Mouse (Mus musculus): ENCODE results near the gene Gpc3. TPM values are rescaled to one million over a fixed set of nuclear protein-coding genes. Genes with fewer than 3 reads are reported as not detected.
"Not testable (repeated sequence)": the region's sequence is repeated elsewhere in the genome, so short reads cannot be mapped to it uniquely, and the experiment has no call there.

Gpc3 gene
- polyA plus RNA-seq, 1 experiment: 9.2 TPM

DNA sequence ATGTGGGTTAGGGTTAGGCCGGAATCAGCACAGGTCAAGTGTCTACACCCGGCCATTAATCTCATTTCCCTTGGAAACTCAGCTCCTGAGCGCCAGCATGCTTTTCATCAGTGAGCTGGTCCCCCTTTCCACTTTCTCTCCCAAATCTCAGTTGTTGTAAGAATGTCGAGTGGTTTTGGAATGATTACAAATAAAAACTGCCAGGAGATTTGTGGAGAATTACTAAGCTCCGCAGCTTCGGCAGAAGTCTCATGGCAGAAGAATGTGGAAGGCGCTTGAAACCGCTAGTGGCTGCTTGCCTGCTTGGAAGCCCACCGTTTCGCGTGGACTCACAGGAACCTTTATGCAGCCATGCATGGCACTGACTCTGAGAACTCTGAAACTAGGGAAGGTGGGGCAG, 351.8 kb downstream of the Gpc3 start:
- 91% methylated on average over 11 of the region's 11 CpGs for whole genome bisulfite sequencing

DNA sequence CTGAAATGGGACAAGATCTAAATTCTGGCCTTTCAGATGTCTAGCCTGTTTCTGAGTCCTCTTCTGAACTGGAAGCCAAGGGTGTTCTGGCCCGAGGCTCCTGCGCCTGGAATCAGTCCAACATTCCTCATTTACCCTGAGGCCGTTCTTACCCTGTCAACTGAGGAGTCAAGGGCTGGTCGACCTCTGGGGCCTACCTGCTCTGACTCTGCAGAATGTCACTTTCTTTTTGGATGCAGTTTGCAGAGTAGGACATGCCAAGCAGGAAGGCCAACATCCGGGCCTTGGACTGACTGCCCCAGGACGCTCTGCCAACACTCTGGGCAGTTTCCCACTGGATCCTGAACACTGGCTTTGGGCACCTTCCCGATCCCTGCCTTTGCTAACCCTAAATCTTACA, 352.2 kb downstream of the Gpc3 start:
- Histone ChIP-seq H3K36me3 (ENCODE audit: control insufficient read depth, insufficient read depth, low read length) (no peaks in the 10 kb centered on the region), H3K27me3 (ENCODE audit: control insufficient read depth, insufficient read depth, low read length) (no peaks in the 10 kb centered on the region), H3K4me3 (ENCODE audit: control insufficient read depth, insufficient read depth, low read length) (no peak overlapping the region), H3K27ac (ENCODE audit: control insufficient read depth, insufficient read depth, low read length) (no peak overlapping the region), H3K4me1 (replicated peaks; ENCODE audit: control insufficient read depth, insufficient read depth, low read length) (no peaks in the 10 kb centered on the region)
- WGBS: 75% methylated on average over 7 of the region's 7 CpGs
- TF ChIP-seq POLR2A (IDR thresholded peaks at IDR 0.05; ENCODE audit: control insufficient read depth, extremely low read depth, insufficient read depth, low read length, poor library complexity): no peak
- no peak for TF ChIP-seq CTCF (IDR thresholded peaks at IDR 0.05; ENCODE audit: borderline replicate concordance, control insufficient read depth, extremely low read depth, insufficient read depth, low read length, poor library complexity)
- DNase-seq: no peak

More for the DNA sequence above, 351.8 kb downstream of the Gpc3 start:
- Histone ChIP-seq H3K27me3 (ENCODE audit: control insufficient read depth, insufficient read depth, low read length) (no peaks in the 10 kb centered on the region), H3K36me3 (ENCODE audit: control insufficient read depth, insufficient read depth, low read length) (no peaks in the 10 kb centered on the region), H3K27ac (ENCODE audit: control insufficient read depth, insufficient read depth, low read length) (no peak overlapping the region), H3K4me3 (ENCODE audit: control insufficient read depth, insufficient read depth, low read length) (no peak overlapping the region), H3K4me1 (replicated peaks; ENCODE audit: control insufficient read depth, insufficient read depth, low read length) (no peaks in the 10 kb centered on the region)
- no peak for DNase-seq
- TF ChIP-seq POLR2A (IDR thresholded peaks at IDR 0.05; ENCODE audit: control insufficient read depth, extremely low read depth, insufficient read depth, low read length, poor library complexity) (no peak), CTCF (IDR thresholded peaks at IDR 0.05; ENCODE audit: borderline replicate concordance, control insufficient read depth, extremely low read depth, insufficient read depth, low read length, poor library complexity) (no peak)

DNA sequence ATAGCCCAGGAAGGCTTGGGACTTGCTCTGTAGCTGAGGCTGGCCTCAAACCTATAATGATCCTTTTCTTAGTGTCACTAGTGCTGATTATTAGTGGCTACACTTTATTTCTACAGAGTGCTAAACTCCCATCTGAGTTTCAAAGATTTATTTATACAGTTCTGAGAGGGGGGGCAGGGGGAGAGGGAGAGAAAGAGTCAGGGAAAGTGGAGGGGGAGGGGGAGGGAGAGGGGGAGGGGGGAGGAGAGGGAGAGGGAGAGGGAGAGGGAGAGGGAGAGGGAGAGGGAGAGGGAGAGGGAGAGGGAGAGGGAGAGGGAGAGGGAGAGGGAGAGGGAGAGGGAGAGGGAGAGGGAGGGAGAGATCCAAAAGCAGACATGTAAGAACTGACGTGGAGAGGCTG, 354.0 kb downstream of the Gpc3 start:
- 91% methylated on average over 1 of the region's 1 CpGs for WGBS
- H3K4me3 ChIP-seq (ENCODE audit: control insufficient read depth, insufficient read depth, low read length); H3K4me1 ChIP-seq (replicated peaks; ENCODE audit: control insufficient read depth, insufficient read depth, low read length); H3K36me3 ChIP-seq (ENCODE audit: control insufficient read depth, insufficient read depth, low read length); H3K27me3 ChIP-seq (ENCODE audit: control insufficient read depth, insufficient read depth, low read length); DNase-seq; H3K27ac ChIP-seq (ENCODE audit: control insufficient read depth, insufficient read depth, low read length): not testable (repeated sequence)

DNA sequence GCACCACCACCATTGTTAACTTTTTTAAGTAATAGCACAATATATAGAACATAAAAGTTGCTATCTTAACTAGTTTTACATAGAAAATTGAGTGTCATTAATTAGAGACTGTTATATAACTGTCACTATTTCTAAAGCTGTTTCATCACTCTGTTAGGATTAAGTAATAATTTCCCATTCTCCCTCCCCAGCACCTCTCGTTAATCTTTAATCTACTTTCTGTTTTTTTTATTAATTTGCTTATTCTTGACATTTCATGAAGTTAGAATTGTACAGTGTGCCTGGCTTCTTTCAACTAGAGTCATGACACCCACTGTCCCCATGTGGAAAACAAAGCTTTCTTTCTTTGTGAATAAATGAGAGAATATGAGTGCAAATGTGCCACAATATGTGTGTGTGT, 359.2 kb downstream of the Gpc3 start:
- no peak overlapping the region for H3K27ac ChIP-seq (ENCODE audit: control insufficient read depth, insufficient read depth, low read length)
- H3K4me1 ChIP-seq (replicated peaks; ENCODE audit: control insufficient read depth, insufficient read depth, low read length): no peaks in the 10 kb centered on the region
- WGBS: 92% methylated on average over 1 of the region's 1 CpGs
- no peak for DNase-seq
- no peak for TF ChIP-seq POLR2A (IDR thresholded peaks at IDR 0.05; ENCODE audit: control insufficient read depth, extremely low read depth, insufficient read depth, low read length, poor library complexity)
- TF ChIP-seq CTCF (IDR thresholded peaks at IDR 0.05; ENCODE audit: borderline replicate concordance, control insufficient read depth, extremely low read depth, insufficient read depth, low read length, poor library complexity): no peak
- H3K4me3 ChIP-seq (ENCODE audit: control insufficient read depth, insufficient read depth, low read length): no peak overlapping the region
- H3K27me3 ChIP-seq (ENCODE audit: control insufficient read depth, insufficient read depth, low read length): no peaks in the 10 kb centered on the region
- H3K36me3 ChIP-seq (ENCODE audit: control insufficient read depth, insufficient read depth, low read length): no peaks in the 10 kb centered on the region

DNA sequence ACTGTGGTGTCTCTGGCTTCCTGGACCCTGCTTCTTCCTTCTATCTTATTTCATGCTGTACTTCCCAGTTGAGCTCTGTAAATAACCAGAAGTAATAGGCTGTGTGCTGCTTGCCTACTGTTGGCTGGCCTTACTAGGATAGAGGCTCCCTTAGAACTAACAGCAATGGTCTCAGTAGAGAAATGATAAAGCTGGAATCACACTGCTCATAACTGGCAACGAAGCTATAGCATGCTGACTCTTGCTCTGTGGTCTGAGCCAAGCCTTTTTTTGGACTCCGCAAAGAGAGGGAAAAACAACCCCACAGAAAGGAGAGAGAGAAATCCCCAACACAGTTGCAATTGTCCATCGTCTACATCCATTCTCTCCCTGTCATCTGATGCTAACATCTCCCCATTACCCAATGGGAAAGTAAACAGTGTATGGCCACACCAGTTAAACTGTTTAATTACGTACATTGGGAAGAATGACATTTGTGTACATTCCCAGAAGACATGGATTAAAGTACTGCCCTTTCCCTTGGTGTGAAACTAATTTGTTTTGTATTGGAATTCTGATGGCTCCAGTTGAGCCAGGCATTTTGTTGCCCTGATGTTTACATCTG, 368.0 kb downstream of the Gpc3 start:
- Histone ChIP-seq H3K27me3 (ENCODE audit: control insufficient read depth, insufficient read depth, low read length) (no peaks in the 10 kb centered on the region), H3K36me3 (ENCODE audit: control insufficient read depth, insufficient read depth, low read length) (no peaks in the 10 kb centered on the region), H3K27ac (ENCODE audit: control insufficient read depth, insufficient read depth, low read length) (no peak overlapping the region), H3K4me3 (ENCODE audit: control insufficient read depth, insufficient read depth, low read length) (no peak overlapping the region), H3K4me1 (replicated peaks; ENCODE audit: control insufficient read depth, insufficient read depth, low read length) (no peaks in the 10 kb centered on the region)
- DNase-seq: no peak
- 77% methylated on average over 4 of the region's 4 CpGs for WGBS
- no peak for TF ChIP-seq POLR2A (IDR thresholded peaks at IDR 0.05; ENCODE audit: control insufficient read depth, extremely low read depth, insufficient read depth, low read length, poor library complexity)
- no peak for TF ChIP-seq CTCF (IDR thresholded peaks at IDR 0.05; ENCODE audit: borderline replicate concordance, control insufficient read depth, extremely low read depth, insufficient read depth, low read length, poor library complexity)

DNA sequence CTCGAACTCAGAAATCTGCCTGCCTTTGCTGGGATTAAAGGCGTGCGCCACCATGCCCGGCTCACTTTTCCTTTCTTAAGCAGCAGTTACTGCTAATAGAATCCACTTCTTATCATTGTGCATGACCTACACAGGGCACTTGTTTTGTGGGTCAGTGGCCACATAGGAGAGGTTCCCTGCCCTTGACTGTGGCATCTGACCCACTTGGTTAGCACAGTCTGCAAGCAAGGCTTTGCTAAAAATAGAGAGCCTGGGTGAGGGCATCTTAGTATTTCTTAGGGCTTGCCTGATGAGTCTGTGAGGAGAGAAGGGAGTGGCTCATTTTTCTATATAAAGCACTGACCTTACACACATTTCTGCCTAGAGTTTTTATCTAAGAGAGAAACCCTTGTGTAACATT, 376.3 kb downstream of the Gpc3 start:
- DNase-seq: no peak
- no peaks in the 10 kb centered on the region for H3K36me3 ChIP-seq (ENCODE audit: control insufficient read depth, insufficient read depth, low read length)
- TF ChIP-seq CTCF (IDR thresholded peaks at IDR 0.05; ENCODE audit: borderline replicate concordance, control insufficient read depth, extremely low read depth, insufficient read depth, low read length, poor library complexity) (no peak), POLR2A (IDR thresholded peaks at IDR 0.05; ENCODE audit: control insufficient read depth, extremely low read depth, insufficient read depth, low read length, poor library complexity) (no peak)
- H3K4me3 ChIP-seq (ENCODE audit: control insufficient read depth, insufficient read depth, low read length): no peak overlapping the region
- H3K4me1 ChIP-seq (replicated peaks; ENCODE audit: control insufficient read depth, insufficient read depth, low read length): no peaks in the 10 kb centered on the region
- no peaks in the 10 kb centered on the region for H3K27me3 ChIP-seq (ENCODE audit: control insufficient read depth, insufficient read depth, low read length)
- 95% methylated on average over 4 of the region's 4 CpGs for WGBS
- H3K27ac ChIP-seq (ENCODE audit: control insufficient read depth, insufficient read depth, low read length): no peak overlapping the region

DNA sequence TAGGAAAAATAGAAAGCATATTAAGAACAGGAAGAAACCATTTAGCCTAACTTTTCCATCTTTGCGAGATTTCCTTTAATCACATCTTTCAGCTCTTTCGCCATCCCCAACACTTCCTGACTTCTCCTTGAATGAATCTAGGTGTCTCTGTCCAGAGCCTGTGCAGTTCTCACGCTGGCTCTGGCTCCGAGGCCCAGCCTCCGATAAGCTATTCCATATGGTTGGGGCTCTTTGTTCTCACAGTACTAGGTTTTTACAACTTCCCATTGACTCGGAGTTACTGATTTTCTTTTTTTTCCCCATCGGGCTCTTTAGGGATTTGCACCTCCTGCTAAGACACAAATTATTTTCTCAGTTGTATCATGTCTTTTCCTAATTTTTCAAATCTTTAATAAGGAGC, 381.8 kb downstream of the Gpc3 start:
- 64% methylated on average over 7 of the region's 7 CpGs for WGBS

More for the DNA sequence above, 381.8 kb downstream of the Gpc3 start:
- no peaks in the 10 kb centered on the region for H3K27me3 ChIP-seq (ENCODE audit: control insufficient read depth, insufficient read depth, low read length)
- TF ChIP-seq POLR2A (IDR thresholded peaks at IDR 0.05; ENCODE audit: control insufficient read depth, extremely low read depth, insufficient read depth, low read length, poor library complexity) (no peak), CTCF (IDR thresholded peaks at IDR 0.05; ENCODE audit: borderline replicate concordance, control insufficient read depth, extremely low read depth, insufficient read depth, low read length, poor library complexity) (no peak)
- H3K4me3 ChIP-seq (ENCODE audit: control insufficient read depth, insufficient read depth, low read length): no peak overlapping the region
- H3K36me3 ChIP-seq (ENCODE audit: control insufficient read depth, insufficient read depth, low read length): no peaks in the 10 kb centered on the region
- H3K4me1 ChIP-seq (replicated peaks; ENCODE audit: control insufficient read depth, insufficient read depth, low read length): no peaks in the 10 kb centered on the region
- H3K27ac ChIP-seq (ENCODE audit: control insufficient read depth, insufficient read depth, low read length): no peak overlapping the region
- DNase-seq: no peak
